Mouse (Mus musculus) neural tube, embryonic 12.5 days (tissue): ENCODE data around the gene Ebp. TPM values are rescaled to one million over a fixed set of nuclear protein-coding genes. Genes with fewer than 3 reads are reported as not detected.

Experiments
- ATAC-seq: fragments of 200-750 bp; cut with Nextera tagmentation; 2 replicates; pipeline ENCODE4 v1.8.0; 2017; ENCODE audit warnings: low read depth, mild to moderate bottlenecking, moderate TSS enrichment, moderate library complexity; ENCODE audit not compliant: low FRiP score
- H3K27ac ChIP-seq: fragments of 300-500 bp; sonication (generic); 2 replicates; pipeline ENCODE4 v1.5.1; 2016
- H3K27me3 ChIP-seq: fragments of 300-500 bp; sonication (generic); replicated peaks from 2 replicates; pipeline ENCODE4 v1.6.1; 2016; ENCODE audit warnings: mild to moderate bottlenecking
- H3K36me3 ChIP-seq: fragments of 300-500 bp; sonication (generic); 2 replicates; pipeline ENCODE4 v1.6.1; 2016; ENCODE audit warnings: mild to moderate bottlenecking
- H3K4me1 ChIP-seq: fragments of 300-500 bp; sonication (generic); 2 replicates; pipeline ENCODE4 v1.6.1; 2016
- H3K4me2 ChIP-seq: fragments of 300-500 bp; sonication (generic); replicated peaks from 2 replicates; pipeline ENCODE4 v1.6.1; 2016; ENCODE audit warnings: mild to moderate bottlenecking
- H3K4me3 ChIP-seq: fragments of 300-500 bp; sonication (generic); 2 replicates; pipeline ENCODE4 v1.5.1; 2016
- H3K9ac ChIP-seq: fragments of 300-500 bp; sonication (generic); 2 replicates; pipeline ENCODE4 v1.6.1; 2016; ENCODE audit warnings: mild to moderate bottlenecking
- H3K9me3 ChIP-seq: fragments of 300-500 bp; sonication (generic); 2 replicates; pipeline ENCODE4 v1.6.1; 2016; ENCODE audit warnings: mild to moderate bottlenecking
- WGBS: fragments of 180-500 bp; shearing (Covaris S2); methylation state at CpG from one replicate; pipeline ENCODE4 v1.1.7; 2016; 5-methylcytosine and 5-hydroxymethylcytosine counted together
- polyA plus RNA-seq: library from polyadenylated mRNA; unstranded; fragments of >200 nt; fragmentation: Nextera tagmentation; extraction: Ambion mirVana; gene quantifications from 2 replicates; pipeline ENCODE4 v1.2.1, GENCODE M21; 2016

Gene Ebp
- polyA plus RNA-seq, 1 experiment from 2014 or later = 36.0 TPM

DNA sequence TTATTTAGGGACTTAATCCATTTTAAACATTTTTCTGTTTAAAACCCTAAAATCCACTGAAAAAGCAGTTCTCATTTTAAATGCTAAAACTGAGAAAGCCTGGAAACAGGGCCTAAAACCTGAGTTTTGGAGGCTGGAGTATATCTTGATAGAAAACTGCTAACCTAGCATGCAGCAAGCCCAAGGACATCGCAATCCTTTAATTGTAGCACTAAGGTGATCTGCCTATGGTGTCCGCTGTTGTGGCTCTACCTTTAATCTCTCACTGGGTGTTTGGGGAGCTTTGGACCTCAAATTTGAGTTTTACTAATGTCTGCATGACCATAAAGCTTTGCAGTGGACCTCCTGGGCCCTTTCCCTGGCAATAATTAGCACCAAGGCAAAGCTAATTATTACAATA lies 52.9 kb downstream of the Ebp start:
- no peak overlapping the region for H3K4me3 ChIP-seq
- H3K36me3 ChIP-seq = peaks cover 12% of the 10 kb centered on the region
- H3K4me1 ChIP-seq = peaks cover 8% of the 10 kb centered on the region; the same call in 1 of the 2 replicates
- H3K4me2 ChIP-seq = no peak overlapping the region
- H3K9me3 ChIP-seq = no peaks in the 10 kb centered on the region
- WGBS = 94% methylated on average over 2 of the region's 2 CpGs
- no peak overlapping the region for H3K27ac ChIP-seq
- no peaks in the 10 kb centered on the region for H3K27me3 ChIP-seq
- no peak overlapping the region for H3K9ac ChIP-seq
- no peak for ATAC-seq

DNA sequence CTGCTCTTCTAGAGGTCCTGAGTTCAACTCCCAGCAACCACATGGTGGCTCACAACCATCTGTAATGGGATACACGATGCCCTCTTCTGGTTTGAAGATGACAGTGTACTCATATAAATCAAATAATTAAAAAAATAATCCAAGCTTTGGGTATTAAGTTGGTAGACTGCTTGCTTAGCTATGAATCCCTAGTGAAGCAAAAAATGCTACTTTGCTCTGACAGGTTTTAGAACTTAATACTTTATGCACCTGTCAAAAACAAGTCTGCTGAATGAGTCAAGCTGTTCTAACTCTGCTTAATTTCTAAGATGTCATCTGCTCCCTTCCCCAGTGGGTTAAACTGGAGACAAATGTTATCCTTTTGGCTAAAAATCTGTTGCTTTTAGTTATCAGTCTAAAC lies 53.8 kb downstream of the Ebp start:
- WGBS = 40% methylated on average over 1 of the region's 1 CpGs

DNA sequence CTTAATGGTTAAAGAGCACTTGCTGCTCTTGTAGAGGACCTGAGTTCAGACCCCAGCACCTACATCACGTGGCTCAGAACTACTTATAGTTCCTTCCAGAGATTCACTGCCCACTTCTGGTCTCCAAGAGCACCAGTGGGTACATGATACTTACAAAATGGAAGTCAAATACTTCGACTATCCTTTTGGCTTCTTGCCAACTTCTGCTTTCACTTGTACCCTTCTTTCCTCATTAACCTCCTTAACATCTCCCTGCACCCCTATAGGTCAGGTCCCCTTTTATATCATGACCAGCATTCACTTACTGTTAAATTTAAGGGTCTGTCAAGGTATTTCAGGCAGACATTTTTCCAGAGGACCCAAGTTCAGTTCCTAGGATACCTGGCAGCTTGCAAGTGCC lies 57.4 kb downstream of the Ebp start:
- no peaks in the 10 kb centered on the region for H3K27me3 ChIP-seq
- H3K4me3 ChIP-seq = no peak overlapping the region
- no peak overlapping the region for H3K4me2 ChIP-seq
- H3K9me3 ChIP-seq = no peaks in the 10 kb centered on the region
- H3K4me1 ChIP-seq = no peaks in the 10 kb centered on the region
- H3K27ac ChIP-seq = no peak overlapping the region
- H3K36me3 ChIP-seq = no peaks in the 10 kb centered on the region; the same call in 1 of the 2 replicates
- H3K9ac ChIP-seq = no peak overlapping the region
- ATAC-seq = no peak
- WGBS = 62% methylated on average over 2 of the region's 2 CpGs

More for the DNA sequence above, 53.8 kb downstream of the Ebp start:
- ATAC-seq = no peak
- no peak overlapping the region for H3K4me3 ChIP-seq
- H3K27ac ChIP-seq = no peak overlapping the region
- H3K4me1 ChIP-seq = peaks cover 8% of the 10 kb centered on the region; the same call in 1 of the 2 replicates
- H3K4me2 ChIP-seq = no peak overlapping the region
- H3K9ac ChIP-seq = no peak overlapping the region
- H3K9me3 ChIP-seq = no peaks in the 10 kb centered on the region
- H3K27me3 ChIP-seq = no peaks in the 10 kb centered on the region
- peaks cover 12% of the 10 kb centered on the region for H3K36me3 ChIP-seq

Other genes starting within 250 kb of the Ebp start
- gene Hdac6, start 245.6 kb downstream of the Ebp start, polyA plus RNA-seq = 56.8 and 60.8 TPM in 2 replicates
- gene Gata1, start 215.4 kb downstream of the Ebp start, polyA plus RNA-seq = 1.2 and 1.5 TPM in 2 replicates
- not detected in 2 replicates for gene Glod5, start 175.0 kb downstream of the Ebp start, polyA plus RNA-seq
- gene Suv39h1, start 118.8 kb downstream of the Ebp start, polyA plus RNA-seq = 58.3 and 63.2 TPM in 2 replicates
- gene Was, start 103.0 kb downstream of the Ebp start, polyA plus RNA-seq = 0.22 and 0.23 TPM in 2 replicates
- gene Wdr13, start 60.6 kb downstream of the Ebp start, polyA plus RNA-seq = 42.6 and 45.0 TPM in 2 replicates
- gene Rbm3, start 47.6 kb downstream of the Ebp start, polyA plus RNA-seq = 397 and 400 TPM in 2 replicates
- 15.1 and 16.5 TPM in 2 replicates for gene Tbc1d25, start 17.3 kb downstream of the Ebp start, polyA plus RNA-seq
- gene Porcn, start 13.0 kb upstream of the Ebp start, polyA plus RNA-seq = 32.3 and 36.2 TPM in 2 replicates
- 45.8 and 46.3 TPM in 2 replicates for gene Ftsj1, start 58.9 kb upstream of the Ebp start, polyA plus RNA-seq
- gene Slc38a5, start 77.6 kb upstream of the Ebp start, polyA plus RNA-seq = 6.4 and 6.9 TPM in 2 replicates
- gene Ssxb10, start 133.9 kb upstream of the Ebp start, polyA plus RNA-seq = not detected in 2 replicates
- gene Ssxb9, start 173.5 kb upstream of the Ebp start, polyA plus RNA-seq = not detected in 2 replicates
- gene Ssxb1, start 219.8 kb upstream of the Ebp start, polyA plus RNA-seq = not detected in 2 replicates